Mouse (Mus musculus): ENCODE data around the gene Fam234b. TPM values are rescaled to one million over a fixed set of nuclear protein-coding genes. Genes with fewer than 3 reads are reported as not detected.

Gene Fam234b
- polyA plus RNA-seq, 1 experiment from 2014 or later: 20.9 TPM

DNA sequence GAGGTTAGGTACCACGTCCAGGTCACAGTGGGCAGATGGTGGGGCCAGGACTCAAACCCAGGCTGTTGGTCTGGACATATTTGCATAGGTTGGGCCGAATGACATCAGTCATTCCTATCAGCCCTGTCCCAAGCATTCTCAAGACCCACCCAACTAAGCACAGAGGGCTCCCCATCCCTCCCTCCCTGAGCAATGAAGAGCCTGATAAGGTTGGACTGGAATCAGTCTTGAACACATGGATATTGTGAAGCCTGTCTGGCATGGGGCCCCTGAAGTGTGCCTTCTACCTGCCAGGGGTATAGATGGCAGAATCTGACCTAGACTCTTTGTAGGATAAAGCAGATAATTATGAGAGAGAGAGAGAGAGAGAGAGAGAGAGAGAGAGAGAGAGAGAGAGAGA lies 32.1 kb upstream of the Fam234b start:
- ATAC-seq: no peak
- Histone ChIP-seq H3K4me3 (ENCODE audit: low read depth, low read length) (no peak overlapping the region), H3K36me3 (ENCODE audit: control insufficient read depth, insufficient read depth) (no peaks in the 10 kb centered on the region)

DNA sequence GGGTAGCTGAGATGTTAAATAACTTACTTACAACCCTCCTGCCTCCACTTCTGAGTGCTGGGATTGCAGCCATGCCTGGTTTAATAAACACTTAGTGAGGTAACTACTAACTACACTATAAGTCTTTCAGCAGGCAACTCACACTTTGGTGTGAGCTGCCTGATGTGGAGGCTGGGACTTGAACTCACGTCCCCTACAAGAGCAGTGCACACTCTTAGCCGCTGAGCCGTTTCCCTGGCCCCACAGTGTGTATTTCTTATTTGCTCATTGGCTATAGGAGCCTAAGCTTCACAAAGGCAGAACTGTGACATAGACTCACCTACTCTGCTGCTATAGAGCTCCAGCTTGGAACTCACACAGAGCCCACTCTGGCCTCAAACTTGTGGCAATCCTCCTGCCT lies 31.5 kb upstream of the Fam234b start:
- Histone ChIP-seq H3K36me3 (ENCODE audit: control insufficient read depth, insufficient read depth) (no peaks in the 10 kb centered on the region), H3K27ac (ENCODE audit: low read depth, low read length) (no peak overlapping the region), H3K27me3 (replicated peaks; ENCODE audit: control insufficient read depth, insufficient read depth, low read length) (no peaks in the 10 kb centered on the region), H3K9me3 (ENCODE audit: control insufficient read depth) (no peaks in the 10 kb centered on the region), H3K4me2 (replicated peaks; ENCODE audit: low read depth) (0 out of 2 replicates have a peak overlapping the region, but pooled peaks have one; percentile 75), H3K9ac (ENCODE audit: low read depth, low read length) (no peak overlapping the region), H3K4me3 (ENCODE audit: low read depth, low read length) (no peak overlapping the region), H3K4me1 (replicated peaks; ENCODE audit: control insufficient read depth, insufficient read depth, low read length) (no peaks in the 10 kb centered on the region; the same call in none of the 2 replicates)
- no peak for ATAC-seq
- WGBS: 85% methylated on average over 3 of the region's 3 CpGs
- TF ChIP-seq CTCF (IDR thresholded peaks at IDR 0.05; ENCODE audit: low read depth): no peak

More for the DNA sequence above, 32.1 kb upstream of the Fam234b start:
- no peaks in the 10 kb centered on the region for H3K27me3 ChIP-seq (replicated peaks; ENCODE audit: control insufficient read depth, insufficient read depth, low read length)
- no peak overlapping the region for H3K9ac ChIP-seq (ENCODE audit: low read depth, low read length)
- 0 out of 2 replicates have a peak overlapping the region, but pooled peaks have one; percentile 2 for H3K4me2 ChIP-seq (replicated peaks; ENCODE audit: low read depth)
- WGBS: 54% methylated on average over 2 of the region's 2 CpGs
- no peak overlapping the region for H3K27ac ChIP-seq (ENCODE audit: low read depth, low read length)
- no peak for TF ChIP-seq CTCF (IDR thresholded peaks at IDR 0.05; ENCODE audit: low read depth)
- H3K9me3 ChIP-seq (ENCODE audit: control insufficient read depth): no peaks in the 10 kb centered on the region
- H3K4me1 ChIP-seq (replicated peaks; ENCODE audit: control insufficient read depth, insufficient read depth, low read length): no peaks in the 10 kb centered on the region; the same call in none of the 2 replicates

DNA sequence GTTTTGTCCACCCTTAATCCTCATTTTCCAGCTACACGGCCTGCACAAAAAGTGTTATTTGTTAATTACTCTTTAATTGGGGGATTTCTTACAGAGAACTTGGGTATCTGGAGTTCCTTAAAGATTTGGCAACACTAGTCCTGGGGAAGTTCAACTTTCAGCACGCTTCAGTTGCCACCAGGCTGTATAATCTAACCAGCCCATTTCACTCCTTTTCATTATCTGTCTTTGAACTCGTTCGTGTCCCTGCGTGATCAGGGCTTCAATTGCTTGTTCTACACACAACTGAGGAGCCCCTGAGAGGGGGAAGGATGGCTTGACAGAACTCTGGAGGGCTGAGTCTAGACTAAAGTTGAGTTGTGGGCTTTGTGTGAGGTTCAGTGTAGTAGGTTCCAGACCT lies 31.1 kb upstream of the Fam234b start:
- Histone ChIP-seq H3K4me2 (replicated peaks; ENCODE audit: low read depth) (peak overlapping the region; percentile 75), H3K36me3 (ENCODE audit: control insufficient read depth, insufficient read depth) (no peaks in the 10 kb centered on the region), H3K27ac (ENCODE audit: low read depth, low read length) (no peak overlapping the region), H3K9me3 (ENCODE audit: control insufficient read depth) (no peaks in the 10 kb centered on the region), H3K4me3 (ENCODE audit: low read depth, low read length) (no peak overlapping the region), H3K9ac (ENCODE audit: low read depth, low read length) (no peak overlapping the region), H3K4me1 (replicated peaks; ENCODE audit: control insufficient read depth, insufficient read depth, low read length) (no peaks in the 10 kb centered on the region; the same call in none of the 2 replicates), H3K27me3 (replicated peaks; ENCODE audit: control insufficient read depth, insufficient read depth, low read length) (no peaks in the 10 kb centered on the region)
- 47% methylated on average over 5 of the region's 5 CpGs for WGBS
- TF ChIP-seq CTCF (IDR thresholded peaks at IDR 0.05; ENCODE audit: low read depth): no peak
- ATAC-seq: no peak

DNA sequence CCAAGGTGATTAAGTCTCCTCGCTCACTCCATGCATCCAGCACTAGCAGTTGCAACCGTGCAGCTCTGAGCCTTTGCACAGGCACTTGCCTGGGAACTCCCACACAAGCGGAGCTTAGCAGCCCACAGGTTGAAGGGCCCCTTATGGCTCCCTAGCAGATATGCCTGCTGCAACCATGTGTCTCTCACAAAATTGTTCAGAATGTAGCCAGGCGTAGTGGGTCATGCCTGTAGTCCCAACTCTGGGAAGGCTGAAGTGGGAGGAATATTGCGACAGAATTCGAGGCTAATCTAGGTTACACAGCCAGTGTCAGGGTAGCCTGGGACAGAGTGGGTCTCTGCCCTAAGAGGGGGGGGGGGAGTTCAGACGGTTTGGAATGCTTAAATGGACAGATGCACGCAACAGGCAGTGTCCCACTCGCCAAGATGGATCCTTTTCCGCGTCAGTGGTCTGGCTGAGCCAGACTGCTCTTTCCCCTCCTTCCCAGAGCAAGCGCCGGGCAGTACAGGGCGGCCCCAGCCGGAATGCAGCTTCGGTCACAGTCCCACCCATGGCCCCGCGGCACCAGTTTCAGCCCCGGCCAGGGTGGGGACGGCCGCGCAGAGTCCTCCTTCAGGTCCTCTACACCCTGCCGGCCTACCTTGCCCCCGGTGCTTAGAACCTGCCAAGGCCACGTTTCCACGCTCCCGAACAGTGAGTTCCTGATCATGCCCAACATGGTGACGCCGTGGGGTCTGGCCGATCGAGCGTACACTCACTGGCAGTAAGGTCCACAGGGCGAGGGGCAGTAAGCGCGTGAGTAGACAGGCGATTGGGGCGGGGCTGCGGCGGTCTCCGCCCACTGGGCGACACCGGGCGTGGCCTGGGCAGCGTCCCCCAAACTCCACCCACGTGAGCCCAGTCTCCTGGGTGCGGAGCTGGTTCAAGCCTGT lies 30.1 kb upstream of the Fam234b start:
- peak; percentile 89 for ATAC-seq
- H3K27ac ChIP-seq (ENCODE audit: low read depth, low read length): peak overlapping the region; percentile 85
- peak overlapping the region; percentile 83 for H3K9ac ChIP-seq (ENCODE audit: low read depth, low read length)

DNA sequence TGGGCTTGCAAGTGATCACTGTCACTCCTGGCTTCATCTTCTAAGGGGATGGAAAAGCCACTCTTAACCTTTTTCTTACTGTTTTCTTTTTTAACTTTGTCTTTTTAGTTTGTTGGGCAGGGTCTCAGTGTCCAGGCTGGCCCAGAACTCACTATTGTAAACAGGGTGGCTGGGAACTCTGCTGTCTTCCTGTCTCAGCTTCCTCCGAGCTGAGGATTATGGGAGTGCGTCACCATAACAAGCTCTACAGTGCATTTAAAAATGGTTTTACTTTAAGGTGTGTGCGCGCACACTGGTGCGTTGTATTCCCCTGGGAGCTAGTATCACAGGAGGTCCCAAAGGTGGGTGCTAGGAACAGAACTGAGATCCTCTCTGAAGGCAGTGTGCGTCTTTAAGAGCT lies 29.3 kb upstream of the Fam234b start:
- no peaks in the 10 kb centered on the region; the same call in none of the 2 replicates for H3K4me1 ChIP-seq (replicated peaks; ENCODE audit: control insufficient read depth, insufficient read depth, low read length)
- peak overlapping the region; percentile 83 for H3K9ac ChIP-seq (ENCODE audit: low read depth, low read length)
- H3K4me2 ChIP-seq (replicated peaks; ENCODE audit: low read depth): peak overlapping the region; percentile 75
- no peaks in the 10 kb centered on the region for H3K27me3 ChIP-seq (replicated peaks; ENCODE audit: control insufficient read depth, insufficient read depth, low read length)
- H3K36me3 ChIP-seq (ENCODE audit: control insufficient read depth, insufficient read depth): no peaks in the 10 kb centered on the region
- peak overlapping the region; percentile 85; the same call in 1 of the 2 replicates for H3K27ac ChIP-seq (ENCODE audit: low read depth, low read length)
- 82% methylated on average over 6 of the region's 6 CpGs for WGBS
- H3K9me3 ChIP-seq (ENCODE audit: control insufficient read depth): no peaks in the 10 kb centered on the region
- peak overlapping the region; percentile 64 for H3K4me3 ChIP-seq (ENCODE audit: low read depth, low read length)
- no peak for ATAC-seq
- no peak for TF ChIP-seq CTCF (IDR thresholded peaks at IDR 0.05; ENCODE audit: low read depth)

More for the DNA sequence above, 30.1 kb upstream of the Fam234b start:
- Histone ChIP-seq H3K4me3 (ENCODE audit: low read depth, low read length) (peak overlapping the region; percentile 64), H3K4me1 (replicated peaks; ENCODE audit: control insufficient read depth, insufficient read depth, low read length) (no peaks in the 10 kb centered on the region; the same call in none of the 2 replicates), H3K36me3 (ENCODE audit: control insufficient read depth, insufficient read depth) (no peaks in the 10 kb centered on the region), H3K27me3 (replicated peaks; ENCODE audit: control insufficient read depth, insufficient read depth, low read length) (no peaks in the 10 kb centered on the region), H3K9me3 (ENCODE audit: control insufficient read depth) (no peaks in the 10 kb centered on the region), H3K4me2 (replicated peaks; ENCODE audit: low read depth) (peak overlapping the region; percentile 75)
- TF ChIP-seq CTCF (IDR thresholded peaks at IDR 0.05; ENCODE audit: low read depth): no peak
- WGBS: 3% methylated on average over 44 of the region's 46 CpGs

DNA sequence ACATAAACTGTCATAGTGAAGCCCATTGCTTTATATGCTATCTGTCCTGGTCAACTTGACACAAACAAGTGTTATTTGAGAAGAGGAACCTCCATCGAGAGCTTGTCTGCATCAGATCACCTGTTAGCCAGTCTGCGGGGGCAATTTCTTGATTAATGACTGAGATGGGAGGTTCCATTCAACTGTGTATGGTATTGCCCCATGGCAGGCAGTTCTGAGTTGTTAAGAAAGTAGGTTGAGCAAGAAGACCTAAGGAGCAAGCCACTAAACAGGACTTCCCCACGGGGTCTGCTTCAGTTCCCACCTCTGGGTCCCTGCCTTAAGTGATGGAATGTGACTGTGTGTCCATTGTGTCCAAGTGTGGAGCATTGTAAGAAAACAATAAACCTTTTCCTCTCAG lies 28.5 kb upstream of the Fam234b start:
- no peak overlapping the region for H3K9ac ChIP-seq (ENCODE audit: low read depth, low read length)
- H3K27me3 ChIP-seq (replicated peaks; ENCODE audit: control insufficient read depth, insufficient read depth, low read length): no peaks in the 10 kb centered on the region
- WGBS: 57% methylated on average over 3 of the region's 3 CpGs
- H3K4me2 ChIP-seq (replicated peaks; ENCODE audit: low read depth): no peak overlapping the region
- no peak for ATAC-seq
- H3K4me1 ChIP-seq (replicated peaks; ENCODE audit: control insufficient read depth, insufficient read depth, low read length): no peaks in the 10 kb centered on the region; the same call in none of the 2 replicates
- TF ChIP-seq CTCF (IDR thresholded peaks at IDR 0.05; ENCODE audit: low read depth): no peak
- H3K36me3 ChIP-seq (ENCODE audit: control insufficient read depth, insufficient read depth): no peaks in the 10 kb centered on the region
- no peak overlapping the region for H3K27ac ChIP-seq (ENCODE audit: low read depth, low read length)
- H3K4me3 ChIP-seq (ENCODE audit: low read depth, low read length): no peak overlapping the region
- H3K9me3 ChIP-seq (ENCODE audit: control insufficient read depth): no peaks in the 10 kb centered on the region

All from intestine, postnatal 0 days (tissue).